8 mouse cellular contexts compared by ENCODE assay signal in genomic region chr5:143464100-143464756, GRCm38 (mm10). TPM values are rescaled to one million over a fixed set of nuclear protein-coding genes. Genes with fewer than 3 reads are reported as not detected.
A peak's percentile ranks its signal among the peaks of the same experiment; 100 is the strongest.
DNase-seq lines count a peak whose midpoint lies in the region; ATAC-seq lines count a peak whose summit lies in the region.

Gene Daglb, plus strand, starts transcription at chr5:143464584.

- intact Hi-C loops in gastrocnemius, postnatal 14 days (cut with DNase I; ENCODE audit: low total_unique reads), result no loop called here
- intact Hi-C loops in left cerebral cortex, postnatal 10 days (cut with DNase I), result no loop called here

- DNase-seq in adipocyte (ENCODE audit: low spot score), result peak; percentile 62
- DNase-seq in embryo, embryonic 10 days (ENCODE audit: low spot score), result peak; percentile 92
- DNase-seq in gastrocnemius, postnatal 14 days, result peak; percentile 87
- DNase-seq in left cerebral cortex, postnatal 10 days (ENCODE audit: extremely low spot score in 1 of 2, low spot score in 2 of 2), result peak; percentile 87 to 93
- peak; percentile 92 for DNase-seq in right cerebral cortex, postnatal 25 days
- peak; percentile 82 to 87 for DNase-seq in urinary bladder, postnatal 4 days (ENCODE audit: low spot score in 2 of 2)

- peak; percentile 93 for ATAC-seq in inflammation-experienced regulatory T-cells, adult 6 months
- ATAC-seq in megakaryocyte-erythroid progenitor cell, adult 5-6 weeks (replicated peaks; ENCODE audit: low FRiP score, low TSS enrichment, poor library complexity, severe bottlenecking), result peak; percentile 88

RNA-seq across cellular contexts. Expression of gene Daglb, which starts in this region (rescaled TPM):
- 1 to 10 TPM; 3.7 to 5.3 TPM for total RNA-seq in gastrocnemius, postnatal 14 days (2021)
- polyA plus RNA-seq in inflammation-experienced regulatory T-cells, adult 6 months (2017; shearing (Covaris generic)), result 10 to 100 TPM in 2 of 3 experiments, 1 to 10 TPM in 1; 9.5 to 13.0 (median 12.7) TPM
- 10 to 100 TPM; 20.2 to 21.8 TPM for total RNA-seq in left cerebral cortex, postnatal 10 days (2021)
- 15.7 and 23.9 TPM in 2 replicates for total RNA-seq in megakaryocyte-erythroid progenitor cell, adult 5-6 weeks (2014; fragmentation: Nextera tagmentation)
- 10.3 and 12.4 TPM in 2 replicates for total RNA-seq in megakaryocyte-erythroid progenitor cell, adult 5-6 weeks (2017)

Comparison
In these comparisons a context has a peak if more than half of its experiments do, and no peak if none do; other contexts are left out.
1. Peak in every context shown above with its lines: DNase-seq and ATAC-seq.